Mouse (Mus musculus): ENCODE results near the gene Sec14l2.

Gene Sec14l2

DNA sequence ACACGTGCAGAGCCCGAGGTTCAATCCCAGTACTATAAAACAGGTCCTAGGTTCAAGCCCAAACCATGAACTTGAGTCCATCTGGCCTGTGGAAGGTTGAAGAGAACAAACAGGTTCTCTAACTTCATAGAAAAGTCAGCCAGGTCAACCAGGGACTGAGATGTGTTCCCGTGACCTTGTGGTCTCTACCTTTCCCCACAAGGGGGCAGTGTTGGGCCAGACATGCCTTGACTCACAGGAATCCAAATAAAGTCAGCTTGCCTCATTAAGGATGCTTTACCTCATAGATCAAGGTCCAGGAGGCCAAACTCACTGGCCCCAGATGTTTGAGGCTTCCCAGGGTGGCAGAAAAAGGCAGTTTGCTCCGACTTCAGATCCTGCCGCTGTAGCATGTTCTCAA is 69.6 kb downstream of the Sec14l2 start:
- DNase-seq (ENCODE audit: low spot score in 2 of 2) = peak; percentile 34 to 55

DNA sequence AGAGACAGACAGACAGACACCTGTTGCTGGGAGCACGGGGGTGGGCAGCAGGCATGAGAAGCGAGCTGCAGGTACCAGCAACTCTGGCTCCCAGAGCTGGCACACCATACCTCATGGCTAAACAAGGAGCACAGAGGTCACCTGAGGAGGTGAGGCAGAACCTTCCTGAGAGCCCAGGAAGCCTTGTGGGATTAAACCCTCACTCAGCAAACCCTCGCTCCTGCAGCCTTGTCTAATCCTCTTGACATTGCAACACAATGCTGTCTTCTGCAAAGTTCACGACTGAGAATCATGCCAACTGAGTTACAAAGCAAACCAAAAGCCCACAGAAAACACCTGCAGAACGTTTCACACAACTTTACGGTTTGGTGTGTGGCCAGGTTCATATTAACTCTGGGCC is 74.8 kb downstream of the Sec14l2 start:
- DNase-seq (ENCODE audit: low spot score in 2 of 2) = no peak

DNA sequence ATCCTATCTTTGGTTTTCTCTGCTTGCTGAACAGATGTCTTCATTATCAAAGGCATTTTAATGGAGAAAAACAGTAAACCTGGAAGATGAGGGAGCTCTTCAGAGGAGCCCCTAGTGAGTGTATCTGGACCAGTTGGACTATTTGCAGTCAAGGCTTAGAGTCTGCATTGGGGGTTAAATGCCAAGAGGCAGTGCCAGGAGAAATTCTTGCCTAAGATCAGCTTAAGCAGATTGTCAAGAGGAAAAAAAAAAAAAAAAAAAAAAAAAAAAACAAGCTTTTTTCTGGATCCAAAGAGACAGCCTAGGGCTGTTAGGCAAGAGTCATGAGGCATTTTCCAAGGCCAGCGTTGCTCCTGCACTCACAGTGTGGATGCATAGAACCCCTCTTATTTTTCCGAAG is 75.4 kb downstream of the Sec14l2 start:
- no peak for DNase-seq (ENCODE audit: low spot score in 2 of 2)

Data from natural killer cell, adult 2 months (primary cell).